Mouse (Mus musculus) telencephalon, adult 2 months (tissue): ENCODE results near the gene Rasgrp4.
"Not testable (repeated sequence)": the region's sequence is repeated elsewhere in the genome, so short reads cannot be mapped to it uniquely, and the experiment has no call there.

Source experiments
- DNase-seq: peaks from one replicate; pipeline ENCODE4 v3.0.0-alpha.2; 2011; ENCODE audit warnings: low read depth, low spot score

The Rasgrp4 gene

DNA sequence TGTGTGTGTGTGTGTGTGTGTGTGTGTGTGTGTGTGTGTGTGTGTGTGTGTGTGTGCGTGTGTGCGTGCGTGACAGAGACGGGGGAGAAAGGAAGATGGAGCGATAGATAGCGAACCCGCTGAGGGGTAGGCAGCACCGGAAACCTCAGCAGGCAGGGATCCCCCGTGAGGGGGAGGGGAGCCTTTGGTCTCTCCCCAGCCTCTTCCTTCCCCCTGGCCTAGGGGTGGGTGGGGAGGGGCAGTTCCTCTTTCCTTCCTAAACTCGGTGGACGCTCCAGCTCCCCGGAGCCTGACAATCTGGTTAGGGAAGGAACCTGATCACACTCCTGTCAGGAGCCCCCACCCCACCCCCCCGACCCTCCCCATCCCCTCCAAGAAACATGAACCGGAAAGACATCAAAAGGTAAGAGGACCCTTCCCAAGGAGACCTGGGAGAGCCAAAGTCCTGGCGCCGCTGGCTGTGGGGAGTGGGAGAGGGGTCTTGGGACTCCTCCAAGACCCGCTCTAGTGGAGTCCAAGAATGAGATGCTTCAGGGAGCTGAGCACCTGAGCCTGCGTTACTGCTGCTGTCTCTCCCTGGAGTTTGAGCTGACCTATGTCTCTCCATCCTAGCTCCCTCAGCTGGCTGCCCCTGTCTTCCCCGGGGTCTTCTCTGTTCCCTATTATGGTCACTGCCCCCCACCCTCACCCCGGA is at the start of gene Rasgrp4:
Rasgrp4 (plus strand) TSS at position 159 of the 694 bp plus-strand sequence.
- no peak for DNase-seq

- no peak for DNase-seq
Observed at GRCm38 (mm10) chr7:29085981-29086380, 48.7 kb upstream of the Rasgrp4 start.

GRCm38 (mm10) chr7:29086902-29087301 is 47.7 kb upstream of the Rasgrp4 start:
- no peak for DNase-seq

GRCm38 (mm10) chr7:29088817-29089216 is 45.8 kb upstream of the Rasgrp4 start:
- peak; percentile 87 for DNase-seq

GRCm38 (mm10) chr7:29097131-29097530 is 37.5 kb upstream of the Rasgrp4 start:
- no peak for DNase-seq

GRCm38 (mm10) chr7:29101286-29102017 is 33.2 kb upstream of the Rasgrp4 start:
- no peak for DNase-seq

GRCm38 (mm10) chr7:29108992-29109955 is 25.4 kb upstream of the Rasgrp4 start:
- DNase-seq = no peak

DNA sequence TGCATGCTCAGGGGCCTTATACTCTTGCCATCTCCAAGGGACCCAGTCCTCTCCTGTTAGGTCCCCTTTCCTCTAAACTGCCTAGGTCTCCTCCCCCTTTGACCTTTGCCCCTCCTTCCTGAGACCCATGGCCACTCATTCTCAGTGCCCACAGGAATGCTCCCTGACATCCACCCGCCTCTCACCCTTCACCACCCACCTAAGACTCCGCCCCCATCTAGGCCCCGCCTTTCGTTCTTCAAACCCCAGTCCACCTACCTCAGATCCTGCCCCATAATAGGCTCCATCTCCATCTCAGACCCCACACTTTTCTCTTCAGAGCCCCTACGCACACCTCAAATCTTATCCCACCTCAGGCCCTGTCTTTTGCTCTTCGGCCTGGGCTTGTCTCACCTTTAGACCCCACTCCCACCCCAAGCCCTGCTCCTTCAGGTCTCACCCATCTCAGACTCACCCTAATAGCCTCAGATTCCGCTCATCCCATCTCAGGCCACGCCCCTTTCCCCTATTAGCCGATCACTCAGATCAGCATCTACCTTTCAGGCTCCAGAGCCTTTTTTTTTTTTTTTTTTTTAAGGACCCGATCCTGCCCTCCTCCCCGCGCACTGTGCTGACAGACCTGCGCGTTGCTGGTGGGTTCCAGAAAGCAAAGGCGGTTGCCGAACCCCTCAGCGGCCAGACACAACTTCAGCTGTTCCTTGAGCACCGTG is 16.4 kb upstream of the Rasgrp4 start:
- DNase-seq = no peak

GRCm38 (mm10) chr7:29119526-29119925 is 15.1 kb upstream of the Rasgrp4 start:
- no peak for DNase-seq

DNA sequence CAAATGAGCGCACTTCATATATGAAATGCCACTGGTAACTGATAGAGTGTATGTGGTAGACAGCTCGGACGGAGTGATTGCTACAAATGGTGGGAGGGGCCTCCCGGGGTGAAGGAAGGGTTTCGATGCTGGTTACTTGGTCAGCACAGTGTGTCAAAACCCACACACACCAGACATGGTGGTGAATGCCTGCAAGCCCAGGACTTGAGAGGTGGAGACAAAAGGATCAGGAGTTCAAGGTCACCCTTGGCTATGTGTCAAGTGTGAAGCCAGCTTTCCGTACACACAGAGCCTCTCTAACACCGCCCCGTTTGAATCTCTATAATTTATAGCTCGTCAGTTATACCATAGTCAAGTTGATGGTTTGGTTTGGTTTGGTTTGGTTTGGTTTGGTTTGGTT is 11.8 kb upstream of the Rasgrp4 start:
- no peak for DNase-seq

- DNase-seq = no peak
Observed at GRCm38 (mm10) chr7:29123531-29124358, 10.9 kb upstream of the Rasgrp4 start.

DNA sequence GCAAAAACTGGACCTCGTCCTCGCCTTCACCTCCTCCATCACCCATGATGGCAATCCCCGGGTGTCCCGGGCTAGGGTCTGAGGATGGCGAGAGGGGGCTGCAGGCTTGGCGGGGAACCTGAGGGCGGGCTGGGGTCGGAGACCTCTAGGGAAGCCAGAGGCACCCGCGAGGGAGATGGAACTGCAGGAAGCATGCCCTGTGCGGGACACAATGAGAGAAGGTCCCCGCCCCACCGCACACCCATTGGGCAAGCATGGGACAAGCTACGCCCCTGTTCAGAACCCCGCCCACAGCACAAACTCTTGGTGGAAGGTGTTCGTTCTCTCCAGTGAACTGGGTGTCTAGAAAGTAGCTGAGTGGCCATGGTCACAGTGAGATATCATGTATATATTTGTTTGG is 9.7 kb upstream of the Rasgrp4 start, which contains the start of gene Ryr1:
Ryr1 (minus strand) TSS at position 210 of the 400 bp plus-strand sequence.
- no peak for DNase-seq

DNA sequence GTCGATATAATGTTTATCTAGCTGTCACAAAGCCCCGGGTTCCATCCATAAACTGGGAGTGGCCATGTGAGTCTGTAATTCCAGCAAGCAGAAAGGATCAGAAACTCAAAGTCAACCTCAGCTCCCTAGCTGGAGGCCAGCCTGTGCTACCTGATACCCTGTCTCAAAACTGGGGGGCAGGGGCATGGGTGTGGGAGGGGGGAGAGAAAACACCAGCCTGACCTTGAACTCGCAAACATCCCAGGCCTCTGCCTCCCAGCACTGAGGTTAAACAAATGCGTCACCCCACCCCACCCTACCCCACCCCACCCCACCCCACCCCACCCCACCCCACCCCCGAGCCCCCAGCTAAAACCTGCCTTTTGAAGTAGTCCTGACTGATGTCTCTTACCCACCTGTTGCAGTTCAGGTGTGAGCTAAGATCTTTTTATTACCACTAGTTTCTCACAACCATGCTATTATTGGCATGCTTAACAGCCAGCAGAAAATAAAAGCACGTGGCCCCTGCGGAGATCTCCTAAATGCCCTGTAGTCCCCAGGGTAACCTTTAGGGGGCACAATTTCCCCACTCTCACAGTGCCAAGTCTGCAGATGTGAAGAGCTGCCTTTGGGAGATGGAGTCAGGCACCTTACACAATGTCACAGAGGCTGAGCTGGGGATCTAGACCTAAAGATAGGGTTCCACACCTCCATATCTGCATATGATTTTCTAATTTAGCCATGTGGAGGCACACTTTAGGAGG is 8.3 kb upstream of the Rasgrp4 start:
- no peak for DNase-seq

GRCm38 (mm10) chr7:29128725-29129124 is 5.9 kb upstream of the Rasgrp4 start:
- DNase-seq = no peak

- no peak for DNase-seq
Observed at GRCm38 (mm10) chr7:29134230-29134629, 421 bp upstream of the Rasgrp4 start.

DNA sequence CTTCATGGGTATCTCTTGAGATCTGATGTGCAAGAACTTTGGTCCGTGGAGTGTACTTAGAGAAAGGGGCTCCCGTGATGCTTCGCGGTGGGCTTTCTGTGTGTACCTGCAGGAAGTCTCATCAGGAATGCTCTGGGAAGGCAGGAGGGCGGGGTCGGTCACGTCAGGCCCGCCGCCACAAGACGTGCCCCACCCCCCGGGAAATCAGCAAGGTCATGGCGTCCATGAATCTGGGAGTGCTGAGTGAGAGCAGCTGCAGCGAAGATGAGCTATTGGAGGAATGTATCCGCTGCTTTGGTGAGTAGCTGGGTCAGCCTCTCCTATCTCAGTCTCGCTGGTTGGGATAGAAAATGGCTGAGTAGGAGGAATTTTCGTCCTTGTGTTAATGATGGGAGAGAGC is 2.8 kb downstream of the Rasgrp4 start:
- no peak for DNase-seq

GRCm38 (mm10) chr7:29139237-29139636 is 4.6 kb downstream of the Rasgrp4 start:
- not testable (repeated sequence) for DNase-seq

GRCm38 (mm10) chr7:29141416-29141815 is 6.8 kb downstream of the Rasgrp4 start:
- DNase-seq = no peak

DNA sequence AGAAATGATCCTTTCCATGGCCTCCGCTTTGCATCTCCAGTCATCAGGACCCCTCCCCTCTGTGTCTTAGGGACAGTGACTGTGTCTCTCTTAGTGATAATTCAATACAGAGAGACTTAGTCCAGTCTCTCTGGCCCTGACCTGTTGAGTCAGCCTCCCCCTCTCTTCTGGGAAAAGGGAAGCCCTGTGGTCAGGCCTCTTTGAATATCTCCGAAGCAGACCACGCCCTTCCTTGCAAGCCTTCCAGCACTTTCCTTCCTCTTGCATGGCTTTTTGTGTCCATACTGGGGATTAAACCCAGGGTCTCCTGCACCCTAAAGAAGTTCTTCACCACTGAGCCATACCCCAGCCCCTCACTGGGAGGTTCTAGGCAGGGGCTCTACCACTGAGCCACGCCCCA is 9.4 kb downstream of the Rasgrp4 start:
- no peak for DNase-seq
